Mouse (Mus musculus): ENCODE measurements at regions not wholly inside any gene's neighbourhood (a gene's known extent, or its start where the extent isn't known, plus 50 kb on each side); places are given as distances from the start of the nearest gene placed in this dataset.
A peak's percentile ranks its signal among the peaks of the same experiment; 100 is the strongest.
"Not testable (repeated sequence)": the region's sequence is repeated elsewhere in the genome, so short reads cannot be mapped to it uniquely, and the experiment has no call there.

DNA sequence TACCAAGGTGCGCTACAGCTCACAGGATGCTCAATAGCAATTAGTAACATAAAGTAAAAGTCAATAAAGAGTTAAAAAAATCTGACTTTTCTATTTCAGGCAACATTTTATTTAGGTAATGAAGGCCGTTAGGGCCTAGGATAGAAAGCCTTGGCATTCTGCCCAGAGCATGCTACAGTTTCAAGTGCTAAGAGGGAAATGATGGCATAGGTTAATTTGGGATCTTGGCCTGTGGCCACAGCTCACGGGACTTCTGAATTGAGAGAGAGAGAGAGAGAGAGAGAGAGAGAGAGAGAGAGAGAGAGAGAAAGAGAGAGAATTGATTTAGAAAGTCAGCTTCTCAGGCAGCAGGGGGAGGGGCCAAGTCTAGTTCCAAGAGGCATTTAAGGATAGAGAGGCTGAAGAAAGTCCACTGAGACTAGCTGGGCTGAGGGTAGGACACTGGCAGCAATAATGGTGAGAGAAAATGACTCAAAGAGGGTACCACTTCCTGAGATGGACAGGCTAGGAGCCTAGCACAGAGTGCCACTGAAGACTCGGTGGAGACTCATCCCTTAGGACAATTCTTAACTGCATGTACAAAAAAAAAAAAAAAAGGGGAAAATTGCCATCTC is 52.6 kb upstream of the Klf14 start:
- peak; percentile 46 to 61 for DNase-seq

- no peak for DNase-seq
Observed at GRCm38 (mm10) chr6:31016566-31016965, 57.7 kb upstream of the Klf14 start.

DNA sequence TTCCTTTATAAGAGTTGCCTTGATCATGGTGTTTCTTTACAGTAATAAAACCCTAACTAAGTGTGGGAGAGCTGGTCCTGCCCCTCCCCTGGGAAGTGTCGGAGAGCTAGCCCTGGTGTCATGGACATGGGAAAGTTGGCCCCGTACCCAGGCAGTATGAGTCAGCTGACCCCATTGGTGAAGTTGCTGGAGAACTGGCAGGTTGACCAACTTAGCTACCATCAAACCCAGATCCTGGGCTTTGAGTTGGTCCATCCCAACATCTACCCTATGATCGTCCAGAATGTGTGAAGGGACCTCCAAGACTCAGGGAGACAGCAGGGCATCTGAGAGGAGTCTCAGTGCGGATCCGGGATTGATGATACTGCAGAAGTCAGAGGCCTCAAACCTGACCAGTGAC is 62.9 kb upstream of the Klf14 start:
- DNase-seq: no peak

- no peak for DNase-seq
Observed at GRCm38 (mm10) chr6:31029777-31030176, 70.9 kb upstream of the Klf14 start.

DNA sequence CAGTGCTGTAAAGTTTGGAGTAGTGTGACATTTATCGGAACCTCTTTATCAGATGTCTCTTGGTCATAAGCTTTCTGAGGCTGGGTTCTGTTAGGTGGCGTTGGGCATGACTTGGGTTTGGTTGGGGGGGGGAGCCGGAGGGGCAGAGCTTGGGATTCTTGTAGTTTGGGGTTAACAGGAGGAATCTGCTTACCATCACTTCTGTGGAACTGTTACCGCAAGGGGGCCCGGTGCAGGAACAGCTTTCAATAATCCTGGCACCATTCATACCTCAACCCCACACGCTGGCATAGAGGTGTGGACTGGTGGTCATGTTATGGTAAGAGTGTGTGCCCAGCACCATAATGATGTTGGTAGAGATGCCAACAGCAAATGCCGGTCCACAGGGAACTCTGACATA is 72.1 kb upstream of the Klf14 start:
- DNase-seq: no peak

DNA sequence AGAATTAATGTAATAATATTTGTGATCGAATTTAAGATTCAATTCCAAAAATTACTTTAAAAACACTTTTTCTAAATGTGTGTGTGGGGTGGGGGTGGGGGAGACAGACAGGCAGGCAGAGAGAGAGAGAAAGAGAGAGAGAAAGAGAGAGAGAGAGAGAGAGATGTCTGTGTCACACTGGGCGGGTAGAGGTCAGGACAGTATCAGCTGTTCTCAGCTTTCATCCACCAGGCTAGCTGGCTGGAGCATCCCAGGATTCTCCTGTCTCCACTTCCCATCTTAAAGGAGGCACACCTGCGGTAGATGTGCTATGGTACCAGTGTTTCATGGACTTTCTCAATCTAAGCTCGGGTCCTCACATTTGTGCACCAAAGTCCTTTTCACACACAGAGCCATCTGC is 73.3 kb upstream of the Klf14 start:
- DNase-seq: no peak

- DNase-seq: peak in 1 of 2 experiments; percentile 31
Observed at GRCm38 (mm10) chr6:31032980-31033608, 74.2 kb upstream of the Klf14 start.

DNA sequence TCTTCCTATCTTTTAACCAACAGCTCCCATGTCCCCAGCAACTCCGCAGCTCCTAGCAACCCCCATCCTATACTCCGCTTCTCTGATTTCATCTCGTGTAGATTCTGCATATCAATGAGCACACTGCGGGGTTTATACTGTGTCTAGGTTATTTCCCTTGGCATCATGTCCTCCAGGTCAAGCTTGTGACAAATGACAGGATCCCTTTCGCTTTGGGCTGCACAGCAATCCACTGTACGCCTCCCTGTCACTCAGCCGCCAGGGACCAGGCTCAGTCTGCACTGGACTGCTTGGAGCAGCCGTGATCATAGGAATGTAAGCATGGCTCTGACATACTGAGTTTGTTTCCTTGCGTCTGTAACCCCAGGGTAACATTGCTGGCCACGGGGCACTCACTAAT is 75.9 kb upstream of the Klf14 start:
- DNase-seq: no peak

DNA sequence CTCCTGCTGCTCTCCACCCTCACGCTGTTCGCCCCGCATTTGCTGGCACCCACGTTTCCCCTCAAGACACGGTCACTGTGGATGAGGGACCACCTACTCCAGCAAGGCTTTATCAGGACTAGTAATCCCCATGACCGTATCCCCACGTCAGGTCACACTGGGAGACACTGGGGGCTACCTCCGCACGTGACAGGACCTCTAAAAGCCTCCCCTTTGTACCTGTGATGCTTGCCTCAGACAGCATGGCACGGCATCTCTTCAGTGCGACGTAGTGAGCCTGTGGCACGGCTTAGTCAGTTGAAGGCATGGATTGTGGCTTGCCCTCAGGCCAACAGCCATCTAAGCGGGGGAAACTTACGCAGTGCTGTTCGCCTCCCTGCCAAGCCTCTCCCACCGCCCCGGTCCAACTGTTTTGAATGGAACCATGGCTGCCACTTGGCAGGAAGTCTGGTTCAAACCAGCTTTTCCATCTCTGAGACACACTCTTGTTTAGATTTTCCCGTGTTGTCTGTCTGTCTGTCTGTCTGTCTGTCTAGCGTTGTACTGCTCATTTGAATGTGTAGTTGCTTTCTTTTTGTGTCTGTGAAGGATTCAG is 79.0 kb upstream of the Klf14 start:
- peak; percentile 28 to 40 for DNase-seq

DNA sequence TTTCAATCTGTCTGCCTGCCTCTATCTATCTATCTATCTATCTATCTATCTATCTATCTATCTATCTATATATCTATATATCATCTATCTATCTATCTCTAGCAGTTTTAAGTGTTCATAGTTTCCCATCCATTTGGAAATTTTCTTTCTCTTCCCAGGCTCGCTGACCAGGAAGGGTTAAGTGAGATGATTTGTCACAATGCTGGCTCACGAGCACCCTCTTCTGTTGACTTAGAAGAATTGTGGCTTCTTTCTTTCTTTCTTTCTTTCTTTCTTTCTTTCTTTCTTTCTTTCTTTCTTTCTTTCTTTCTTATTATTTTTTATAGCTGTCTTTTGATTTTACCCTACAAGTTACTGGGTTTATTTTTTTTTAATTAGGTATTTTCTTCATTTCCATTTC is 79.6 kb upstream of the Klf14 start:
- not testable (repeated sequence) for DNase-seq

DNA sequence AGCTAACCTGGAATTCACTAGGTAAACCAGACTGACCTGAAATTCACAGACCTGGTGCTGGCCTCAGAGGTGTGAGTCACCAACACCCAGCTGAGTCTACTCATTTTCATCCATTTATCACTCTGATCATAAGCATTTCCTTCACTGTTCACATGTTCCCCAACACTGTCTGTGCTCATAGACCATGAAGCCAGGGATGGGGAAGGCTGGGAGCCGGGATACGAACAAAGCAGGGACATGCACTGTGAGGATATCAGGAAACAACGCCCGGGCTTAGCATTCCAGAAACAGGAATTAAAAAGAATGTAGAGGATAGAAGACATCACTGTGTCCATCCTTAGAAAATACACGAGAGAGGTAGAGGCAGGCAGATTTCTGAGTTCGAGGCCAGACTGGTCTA is 80.6 kb upstream of the Klf14 start:
- DNase-seq: no peak

- DNase-seq: no peak
Observed at GRCm38 (mm10) chr6:31040783-31041182, 81.9 kb upstream of the Klf14 start.

GRCm38 (mm10) chr6:31043368-31043767 is 84.5 kb upstream of the Klf14 start:
- DNase-seq: no peak

GRCm38 (mm10) chr6:31043919-31044318 is 85.0 kb upstream of the Klf14 start:
- DNase-seq: no peak

GRCm38 (mm10) chr6:31046197-31046596 is 87.3 kb upstream of the Klf14 start:
- no peak for DNase-seq

DNA sequence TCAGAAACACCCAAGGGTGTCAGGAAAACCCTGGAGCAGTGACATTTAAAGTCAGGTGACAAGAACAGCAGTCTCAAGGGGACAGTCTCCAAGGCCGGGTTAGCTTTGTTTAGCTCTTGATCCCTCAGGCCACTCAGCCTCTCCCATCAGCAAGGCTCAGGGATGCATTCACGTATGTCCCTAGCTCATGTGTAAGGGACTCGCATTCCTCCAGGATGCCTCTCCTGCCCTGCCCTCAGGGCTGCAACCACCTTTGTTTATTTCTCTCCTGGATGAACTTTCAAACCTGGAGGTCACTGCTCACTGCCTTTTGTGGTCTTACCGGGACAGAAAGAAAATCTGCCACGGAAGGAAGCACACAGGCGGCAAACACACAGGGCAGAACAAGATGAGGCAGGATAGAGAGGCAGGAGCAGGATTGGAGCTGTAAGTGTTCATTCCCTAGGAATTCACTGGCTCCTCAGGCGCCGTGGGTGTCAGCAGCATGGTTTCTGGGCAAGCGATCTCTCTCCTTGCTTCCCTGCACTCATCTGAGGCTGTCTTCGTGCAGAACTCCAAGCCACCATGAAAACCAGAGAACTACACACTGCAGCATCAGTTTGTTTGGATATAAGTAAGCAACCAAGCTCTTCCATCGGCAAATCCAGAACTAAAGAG is 90.2 kb upstream of the Klf14 start:
- DNase-seq: no peak

DNA sequence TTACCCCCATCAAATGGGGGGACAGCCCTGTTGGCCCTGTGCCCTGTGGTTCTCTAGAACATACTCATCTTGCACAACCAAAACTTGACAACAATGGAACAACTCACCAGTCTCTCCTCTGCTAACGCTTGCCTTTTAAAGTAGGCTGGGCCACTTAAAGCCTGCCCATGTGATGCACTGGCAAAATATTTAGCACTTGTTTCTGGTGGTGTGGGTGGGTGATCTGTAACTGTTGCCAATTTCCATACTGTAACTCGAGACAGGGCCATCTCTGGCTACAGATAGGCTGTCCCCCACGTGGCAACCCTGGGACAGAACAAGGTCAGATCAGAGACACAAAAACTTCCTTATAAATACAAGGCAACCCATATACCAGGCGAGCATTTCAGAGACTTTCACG is 92.0 kb upstream of the Klf14 start:
- DNase-seq: peak in 1 of 2 experiments; percentile 1

DNA sequence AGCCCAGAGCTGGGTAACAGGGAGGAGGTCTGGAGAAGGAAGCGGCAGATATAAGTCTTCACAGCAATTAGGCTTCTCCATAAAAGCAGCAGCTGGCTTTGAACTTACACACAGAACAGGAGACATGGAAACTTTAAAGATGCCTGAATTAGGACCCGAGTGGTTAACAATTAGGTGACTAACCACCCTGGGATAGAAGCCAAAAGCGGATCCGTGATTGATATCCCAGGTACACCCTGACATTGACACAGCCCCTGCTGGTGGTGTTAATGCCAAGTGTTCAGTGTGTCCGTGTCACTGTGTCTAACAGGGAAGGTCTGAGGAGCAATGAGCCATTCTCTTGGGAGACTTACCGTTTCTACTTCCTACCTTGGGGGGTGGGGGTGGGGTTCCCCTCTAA is 92.9 kb upstream of the Klf14 start:
- DNase-seq: no peak

DNA sequence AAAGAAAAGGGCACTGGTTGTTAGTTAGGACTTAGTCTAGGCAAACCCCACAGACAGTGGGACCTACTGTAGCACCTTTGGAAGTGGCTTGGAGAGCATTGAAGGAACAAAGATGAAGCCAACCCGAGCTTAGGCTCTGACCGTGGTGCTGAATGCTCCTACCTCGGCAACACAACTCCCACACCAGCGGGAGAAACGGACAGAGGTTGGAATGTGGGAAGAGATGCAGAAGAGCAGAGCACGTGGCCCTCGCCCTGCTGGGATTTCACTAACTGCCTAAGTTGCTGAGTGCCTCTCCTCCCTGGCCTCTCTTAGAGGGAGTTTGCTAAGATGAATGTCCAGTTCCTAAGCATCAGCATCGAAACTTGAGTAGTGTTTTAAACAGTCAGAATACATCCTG is 94.1 kb upstream of the Klf14 start:
- DNase-seq: no peak

GRCm38 (mm10) chr6:31056786-31057566 is 98.1 kb upstream of the Klf14 start:
- DNase-seq: no peak

GRCm38 (mm10) chr6:31058299-31058698 is 99.4 kb upstream of the Klf14 start:
- no peak for DNase-seq

GRCm38 (mm10) chr6:31058961-31059360 is 100.1 kb upstream of the Klf14 start:
- DNase-seq: no peak

DNA sequence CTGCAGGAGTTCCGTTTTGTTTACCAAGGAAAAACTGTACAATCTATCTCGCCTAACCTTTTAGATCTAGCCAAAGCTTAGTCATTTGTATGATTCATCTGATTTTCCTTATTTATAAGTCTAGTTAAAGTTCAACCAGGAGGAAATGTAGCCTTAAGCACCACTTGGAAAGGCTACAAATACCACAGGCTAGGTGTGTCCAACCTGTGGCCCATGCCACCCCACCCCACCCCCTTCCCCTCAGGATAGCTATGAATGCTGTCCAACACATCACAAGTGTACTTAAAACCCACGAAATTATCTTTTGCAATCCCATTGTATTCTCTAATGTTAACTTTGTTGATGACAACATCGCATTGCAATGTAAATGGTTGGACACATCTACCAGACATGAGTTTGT is 102.9 kb upstream of the Klf14 start:
- peak in 1 of 2 experiments; percentile 61 for DNase-seq
